Mouse (Mus musculus) mesoderm, embryonic 11.5 days (tissue): ENCODE measurements at regions not wholly inside any gene's neighbourhood (a gene's known extent, or its start where the extent isn't known, plus 50 kb on each side); places are given as distances from the start of the nearest gene placed in this dataset.
"Not testable (repeated sequence)": the region's sequence is repeated elsewhere in the genome, so short reads cannot be mapped to it uniquely, and the experiment has no call there.

Experiments
- DNase-seq: peaks from one replicate; pipeline ENCODE4 v3.0.0-alpha.2; 2012; ENCODE audit warnings: low read depth, low spot score

- no peak for DNase-seq
These were observed 116.8 kb upstream of the Shb start for GRCm38 (mm10) chr4:45648884-45649577.

GRCm38 (mm10) chr4:45647514-45647913, 115.2 kb upstream of the Shb start:
- DNase-seq, result no peak

GRCm38 (mm10) chr4:45642604-45643003, 110.3 kb upstream of the Shb start:
- DNase-seq, result no peak

- DNase-seq, result no peak
These were observed 109.0 kb upstream of the Shb start for GRCm38 (mm10) chr4:45641272-45641671.

- peak; percentile 35 for DNase-seq
These were observed 108.4 kb upstream of the Shb start for GRCm38 (mm10) chr4:45640713-45641112.

- peak; percentile 45 for DNase-seq
These were observed 107.2 kb upstream of the Shb start for GRCm38 (mm10) chr4:45639397-45640034.

- no peak for DNase-seq
These were observed 106.1 kb upstream of the Shb start for GRCm38 (mm10) chr4:45638411-45638810.

GRCm38 (mm10) chr4:45631276-45632045, 99.2 kb upstream of the Shb start:
- peak; percentile 61 for DNase-seq

GRCm38 (mm10) chr4:45625633-45626032, 93.4 kb upstream of the Shb start:
- DNase-seq, result no peak

- DNase-seq, result no peak
These were observed 89.7 kb upstream of the Shb start for GRCm38 (mm10) chr4:45622017-45622416.

- no peak for DNase-seq
These were observed 84.9 kb upstream of the Shb start for GRCm38 (mm10) chr4:45617126-45617525.

- DNase-seq, result not testable (repeated sequence)
These were observed 81.2 kb upstream of the Shb start for GRCm38 (mm10) chr4:45613498-45613897.

- no peak for DNase-seq
These were observed 79.9 kb upstream of the Shb start for GRCm38 (mm10) chr4:45612132-45612531.

- no peak for DNase-seq
These were observed 78.7 kb upstream of the Shb start for GRCm38 (mm10) chr4:45610937-45611336.

GRCm38 (mm10) chr4:45606578-45606977, 74.3 kb upstream of the Shb start:
- no peak for DNase-seq

GRCm38 (mm10) chr4:45605681-45606080, 73.4 kb upstream of the Shb start:
- DNase-seq, result no peak

GRCm38 (mm10) chr4:45604271-45604800, 72.1 kb upstream of the Shb start:
- DNase-seq, result no peak

GRCm38 (mm10) chr4:45600520-45600919, 68.2 kb upstream of the Shb start:
- peak; percentile 62 for DNase-seq

GRCm38 (mm10) chr4:45593435-45593991, 61.2 kb upstream of the Shb start:
- DNase-seq, result no peak

GRCm38 (mm10) chr4:45592766-45593165, 60.5 kb upstream of the Shb start:
- no peak for DNase-seq

GRCm38 (mm10) chr4:45591405-45592315, 59.4 kb upstream of the Shb start:
- DNase-seq, result no peak
